Mouse (Mus musculus) embryonic fibroblast, embryonic 13.5 days (primary cell): ENCODE data around the gene Prss23.

ENCODE experiments used
- CTCF ChIP-seq: IDR thresholded peaks from 2 replicates; pipeline ENCODE4 v1.5.1; 2011; ENCODE audit warnings: mild to moderate bottlenecking, control low read depth, low read length, moderate library complexity, borderline replicate concordance; ENCODE audit not compliant: insufficient read depth
- POLR2A ChIP-seq: IDR thresholded peaks from 2 replicates; pipeline ENCODE4 v1.6.1; 2011; ENCODE audit warnings: low read depth, mild to moderate bottlenecking, control low read depth, low read length, moderate library complexity

- no peak for TF ChIP-seq CTCF
- TF ChIP-seq POLR2A = no peak
Observed at GRCm38 (mm10) chr7:89562140-89562539, 35.2 kb upstream of the Prss23 start.
